Mouse (Mus musculus) spleen, adult 12 weeks (tissue): Measurements from ENCODE around the gene Impg1.

Experiments
- DNase-seq: peaks from one replicate; pipeline ENCODE4 v3.0.0; 2022; ENCODE audit warnings: low spot score

Gene Impg1

GRCm38 (mm10) chr9:80465381-80465780 lies at the start of gene Impg1:
Gene Impg1 (minus strand): TSS chr9:80465481.
- no peak for DNase-seq

- no peak for DNase-seq
Measured at GRCm38 (mm10) chr9:80509464-80510153, 44.3 kb upstream of the Impg1 start.

- no peak for DNase-seq
Measured at GRCm38 (mm10) chr9:80504496-80505012, 39.3 kb upstream of the Impg1 start.

GRCm38 (mm10) chr9:80491591-80491990 lies 26.3 kb upstream of the Impg1 start:
- no peak for DNase-seq

GRCm38 (mm10) chr9:80460420-80460819 lies 4.9 kb downstream of the Impg1 start:
- no peak for DNase-seq

- DNase-seq = no peak
Measured at GRCm38 (mm10) chr9:80450467-80451261, 14.6 kb downstream of the Impg1 start.

GRCm38 (mm10) chr9:80441096-80441710 lies 24.1 kb downstream of the Impg1 start:
- DNase-seq = no peak

GRCm38 (mm10) chr9:80391404-80391803 lies 73.9 kb downstream of the Impg1 start:
- DNase-seq = no peak

GRCm38 (mm10) chr9:80391002-80391401 lies 74.3 kb downstream of the Impg1 start:
- DNase-seq = no peak

GRCm38 (mm10) chr9:80387890-80388289 lies 77.4 kb downstream of the Impg1 start:
- DNase-seq = no peak

GRCm38 (mm10) chr9:80386492-80386891 lies 78.8 kb downstream of the Impg1 start:
- no peak for DNase-seq

GRCm38 (mm10) chr9:80386000-80386399 lies 79.3 kb downstream of the Impg1 start:
- no peak for DNase-seq

GRCm38 (mm10) chr9:80382711-80383110 lies 82.6 kb downstream of the Impg1 start:
- no peak for DNase-seq

GRCm38 (mm10) chr9:80380078-80380645 lies 85.1 kb downstream of the Impg1 start:
- DNase-seq = no peak

- DNase-seq = no peak
Measured at GRCm38 (mm10) chr9:80374100-80374499, 91.2 kb downstream of the Impg1 start.

- DNase-seq = no peak
Measured at GRCm38 (mm10) chr9:80373304-80373739, 92.0 kb downstream of the Impg1 start.

- DNase-seq = no peak
Measured at GRCm38 (mm10) chr9:80368636-80369035, 96.6 kb downstream of the Impg1 start.

- DNase-seq = no peak
Measured at GRCm38 (mm10) chr9:80367520-80368204, 97.6 kb downstream of the Impg1 start.

- DNase-seq = no peak
Measured at GRCm38 (mm10) chr9:80360063-80360462, 105.2 kb downstream of the Impg1 start.

GRCm38 (mm10) chr9:80351678-80352331 lies 113.5 kb downstream of the Impg1 start:
- DNase-seq = no peak

- no peak for DNase-seq
Measured at GRCm38 (mm10) chr9:80351295-80351677, 114.0 kb downstream of the Impg1 start.
